Mouse (Mus musculus) olfactory bulb, adult 2 months (tissue): ENCODE results near the gene Gadd45a. TPM values are rescaled to one million over a fixed set of nuclear protein-coding genes. Genes with fewer than 3 reads are reported as not detected.
"Not testable (repeated sequence)": the region's sequence is repeated elsewhere in the genome, so short reads cannot be mapped to it uniquely, and the experiment has no call there.

ENCODE experiments used
- H3K27ac ChIP-seq: fragments of 200-500 bp; 2 replicates; pipeline ENCODE4 v1.5.1; 2012; ENCODE audit warnings: low read depth, low read length; ENCODE audit not compliant: insufficient read depth
- H3K4me1 ChIP-seq: fragments of 200-500 bp; 2 replicates; pipeline ENCODE4 v1.6.1; 2012; ENCODE audit warnings: low read length; ENCODE audit not compliant: control insufficient read depth, insufficient read depth
- H3K4me3 ChIP-seq: fragments of 200-500 bp; 2 replicates; pipeline ENCODE4 v1.5.1; 2012; ENCODE audit warnings: mild to moderate bottlenecking, low read depth, low read length, moderate library complexity; ENCODE audit not compliant: insufficient read depth
- CTCF ChIP-seq: fragments of 200-500 bp; IDR thresholded peaks from 2 replicates; pipeline ENCODE4 v1.5.1; 2012; ENCODE audit warnings: low read depth, mild to moderate bottlenecking, low read length, moderate library complexity; ENCODE audit not compliant: insufficient read depth
- POLR2A ChIP-seq: fragments of 200-500 bp; IDR thresholded peaks from 2 replicates; pipeline ENCODE4 v1.6.1; 2012; ENCODE audit warnings: mild to moderate bottlenecking, low read depth, low read length, moderate library complexity; ENCODE audit not compliant: insufficient read depth
- WGBS: fragments of 180-500 bp; shearing (Covaris S2); methylation state at CpG from one replicate; pipeline ENCODE4 v1.1.7; 2018; 5-methylcytosine and 5-hydroxymethylcytosine counted together
- polyA plus RNA-seq: library from polyadenylated mRNA; stranded (reverse); fragments of >200 nt; gene quantifications from 2 replicates; pipeline ENCODE4 v1.2.4, GENCODE M21; 2012; ENCODE audit warnings: low replicate concordance; ENCODE audit not compliant: missing spikeins, insufficient read depth, insufficient read length

Gadd45a gene
- polyA plus RNA-seq, 1 experiment = not detected

GRCm38 (mm10) chr6:67036356-67036811 is 873 bp downstream of the Gadd45a start:
- peaks cover 2% of the 10 kb centered on the region for H3K4me1 ChIP-seq
- no peak overlapping the region for H3K27ac ChIP-seq
- under 1% methylated on average over 29 of the region's 29 CpGs for WGBS
- peak overlapping the region; percentile 72 for H3K4me3 ChIP-seq
- TF ChIP-seq CTCF = peak; percentile 18; the same call in 1 of the 2 replicates
- TF ChIP-seq POLR2A = no peak

GRCm38 (mm10) chr6:67035388-67036299 is 1.6 kb downstream of the Gadd45a start:
- no peak for TF ChIP-seq CTCF
- TF ChIP-seq POLR2A = no peak
- 17% methylated on average over 19 of the region's 19 CpGs for WGBS
- no peak overlapping the region for H3K27ac ChIP-seq
- H3K4me1 ChIP-seq = peaks cover 2% of the 10 kb centered on the region
- H3K4me3 ChIP-seq = peak overlapping the region; percentile 10

- WGBS = 76% methylated on average over 7 of the region's 7 CpGs
- peaks cover 2% of the 10 kb centered on the region for H3K4me1 ChIP-seq
- no peak overlapping the region for H3K27ac ChIP-seq
- TF ChIP-seq CTCF (no peak), POLR2A (no peak)
- H3K4me3 ChIP-seq = no peak overlapping the region
Observed at GRCm38 (mm10) chr6:67034331-67035130, 2.7 kb downstream of the Gadd45a start.

GRCm38 (mm10) chr6:67033604-67034003 is 3.7 kb downstream of the Gadd45a start:
- no peak overlapping the region for H3K27ac ChIP-seq
- no peak overlapping the region for H3K4me3 ChIP-seq
- no peak for TF ChIP-seq CTCF
- TF ChIP-seq POLR2A = no peak
- 90% methylated on average over 4 of the region's 4 CpGs for WGBS
- peaks cover 2% of the 10 kb centered on the region for H3K4me1 ChIP-seq

- H3K4me3 ChIP-seq, H3K27ac ChIP-seq, H3K4me1 ChIP-seq: not testable (repeated sequence)
- WGBS = 99% methylated on average over 3 of the region's 4 CpGs
Observed at GRCm38 (mm10) chr6:67032972-67033371, 4.3 kb downstream of the Gadd45a start.

GRCm38 (mm10) chr6:67032551-67032950 is 4.7 kb downstream of the Gadd45a start:
- not testable (repeated sequence) for H3K4me1 ChIP-seq, H3K4me3 ChIP-seq, H3K27ac ChIP-seq

GRCm38 (mm10) chr6:67030846-67031245 is 6.4 kb downstream of the Gadd45a start:
- WGBS = 72% methylated on average over 5 of the region's 5 CpGs
- H3K4me1 ChIP-seq = peaks cover 2% of the 10 kb centered on the region
- TF ChIP-seq POLR2A = no peak
- TF ChIP-seq CTCF = no peak
- H3K27ac ChIP-seq = no peak overlapping the region
- H3K4me3 ChIP-seq = no peak overlapping the region

GRCm38 (mm10) chr6:67030416-67030815 is 6.8 kb downstream of the Gadd45a start:
- H3K4me1 ChIP-seq = peaks cover 2% of the 10 kb centered on the region
- TF ChIP-seq CTCF (no peak), POLR2A (no peak)
- 53% methylated on average over 2 of the region's 2 CpGs for WGBS
- no peak overlapping the region for H3K4me3 ChIP-seq
- no peak overlapping the region for H3K27ac ChIP-seq

- TF ChIP-seq POLR2A (no peak), CTCF (no peak)
- no peaks in the 10 kb centered on the region for H3K4me1 ChIP-seq
- no peak overlapping the region for H3K4me3 ChIP-seq
- WGBS = 47% methylated on average over 3 of the region's 3 CpGs
- H3K27ac ChIP-seq = no peak overlapping the region
Observed at GRCm38 (mm10) chr6:67029987-67030386, 7.3 kb downstream of the Gadd45a start.
